Mouse (Mus musculus): ENCODE results near the gene Olfr450.

The Olfr450 gene

GRCm38 (mm10) chr6:42811639-42812038 is at the start of gene Olfr450:
Gene Olfr450 (plus strand): TSS chr6:42811939.
- DNase-seq = no peak

DNA sequence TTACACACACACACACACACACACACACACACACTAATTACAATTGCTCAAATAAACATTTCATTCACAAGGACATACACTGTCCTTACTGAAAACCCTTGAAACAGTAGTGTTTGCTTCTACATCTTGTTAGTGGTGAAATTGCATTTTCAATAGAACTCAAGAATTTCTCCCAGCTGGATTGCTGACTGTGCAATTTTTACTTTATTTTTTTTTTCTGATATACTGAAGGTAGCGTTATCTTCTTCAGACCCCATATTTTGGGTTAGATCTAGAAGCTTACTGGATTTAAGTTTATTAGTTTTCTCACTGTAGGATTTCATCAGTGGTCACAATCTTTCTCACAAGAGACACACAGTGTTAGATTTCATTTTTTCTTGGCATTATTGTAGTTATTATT is 34.7 kb upstream of the Olfr450 start:
- no peak for DNase-seq

DNA sequence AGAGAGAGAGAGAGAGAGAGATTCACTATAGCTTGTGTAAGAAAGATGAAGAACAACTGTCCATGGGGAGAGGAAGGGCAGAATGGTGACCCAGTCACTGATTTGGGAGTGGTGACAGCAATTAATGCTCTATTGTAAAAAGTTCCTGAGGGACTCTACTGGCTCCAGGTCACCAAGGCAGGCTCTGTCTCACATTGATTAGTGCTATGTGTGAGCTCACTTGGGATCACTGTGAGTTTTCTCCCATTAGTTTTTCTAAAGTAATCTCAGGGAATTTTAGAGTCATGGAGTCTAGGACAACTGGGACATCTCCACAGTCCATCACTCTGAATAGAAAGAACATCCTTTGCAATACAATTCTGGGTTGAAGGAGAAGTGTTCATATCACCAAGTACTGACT is 26.9 kb upstream of the Olfr450 start, which contains the start of gene Olfr452:
TSS of gene Olfr452 (plus strand) at position 301 of the 400 bp plus-strand sequence.
- no peak for DNase-seq

DNA sequence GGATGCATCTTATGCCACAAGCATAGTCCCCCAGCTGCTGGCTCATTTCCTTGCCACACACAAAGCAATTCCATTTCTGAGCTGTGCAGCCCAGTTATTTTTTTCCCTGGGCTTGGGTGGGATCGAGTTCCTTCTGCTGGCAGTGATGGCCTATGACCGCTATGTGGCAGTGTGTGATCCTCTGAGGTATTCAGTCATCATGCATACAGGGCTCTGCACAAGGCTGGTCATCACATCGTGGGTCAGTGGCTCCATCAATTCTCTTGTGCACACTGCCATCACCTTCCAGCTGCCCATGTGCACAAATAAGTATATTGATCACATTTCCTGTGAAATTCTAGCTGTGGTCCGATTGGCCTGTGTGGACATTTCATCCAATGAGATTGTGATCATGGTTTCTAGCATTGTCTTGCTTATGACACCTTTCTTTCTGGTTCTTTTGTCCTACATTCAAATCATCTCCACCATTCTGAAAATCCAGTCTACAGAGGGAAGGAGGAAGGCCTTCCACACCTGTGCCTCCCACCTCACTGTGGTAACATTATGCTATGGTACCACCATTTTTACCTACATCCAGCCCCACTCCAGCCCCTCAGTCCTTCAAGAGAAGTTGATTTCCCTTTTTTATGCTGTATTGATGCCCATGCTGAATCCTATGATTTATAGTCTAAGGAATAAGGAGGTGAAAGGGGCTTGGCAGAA is 21.3 kb upstream of the Olfr450 start:
- DNase-seq = no peak

DNA sequence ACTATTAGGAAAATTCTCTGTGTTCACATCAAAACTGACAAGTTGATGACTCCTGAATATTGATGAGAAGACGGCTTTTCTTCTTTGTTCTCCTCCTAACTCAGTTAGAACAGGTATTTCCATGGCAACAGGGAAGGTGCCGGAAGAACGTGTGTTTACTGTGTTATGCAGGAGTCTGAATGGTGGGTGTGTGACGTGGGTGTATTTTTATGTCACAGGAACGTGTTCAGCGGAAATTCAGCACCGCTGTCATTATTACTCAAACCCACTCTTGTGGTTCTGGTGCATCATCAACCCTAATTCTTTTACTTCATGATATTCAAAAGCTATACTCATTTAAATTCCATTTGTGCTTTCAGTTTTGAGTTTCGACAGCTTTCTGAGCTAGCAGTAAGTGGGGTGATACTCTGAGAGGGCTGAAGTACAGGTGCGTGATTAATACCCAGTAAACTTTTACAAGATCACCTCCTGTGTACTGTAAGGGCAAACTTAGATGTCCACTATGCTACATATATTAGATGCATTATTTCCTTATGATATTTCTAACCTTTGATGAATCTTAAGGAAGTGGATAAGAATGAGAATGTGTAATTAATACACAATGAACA is 20.7 kb upstream of the Olfr450 start:
- DNase-seq = no peak

DNA sequence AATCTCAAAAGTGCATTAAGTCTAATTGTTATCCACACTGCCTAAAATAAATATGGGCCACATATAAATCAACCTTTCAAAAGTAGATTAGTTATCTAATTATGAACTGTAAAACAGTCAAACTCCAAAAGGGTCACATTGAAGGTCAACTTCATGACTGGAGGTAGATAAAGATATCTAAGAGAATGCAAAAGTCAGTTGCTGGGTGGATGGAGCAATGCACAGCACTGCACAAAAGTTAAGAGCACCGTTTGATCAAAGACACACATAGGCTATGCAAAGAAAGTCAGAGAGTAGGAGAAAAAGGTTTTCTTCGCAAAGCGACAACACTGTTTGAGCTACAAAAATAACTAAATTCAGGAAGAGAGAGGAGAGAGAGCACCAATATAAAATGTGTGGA is 16.8 kb upstream of the Olfr450 start:
- DNase-seq = no peak

DNA sequence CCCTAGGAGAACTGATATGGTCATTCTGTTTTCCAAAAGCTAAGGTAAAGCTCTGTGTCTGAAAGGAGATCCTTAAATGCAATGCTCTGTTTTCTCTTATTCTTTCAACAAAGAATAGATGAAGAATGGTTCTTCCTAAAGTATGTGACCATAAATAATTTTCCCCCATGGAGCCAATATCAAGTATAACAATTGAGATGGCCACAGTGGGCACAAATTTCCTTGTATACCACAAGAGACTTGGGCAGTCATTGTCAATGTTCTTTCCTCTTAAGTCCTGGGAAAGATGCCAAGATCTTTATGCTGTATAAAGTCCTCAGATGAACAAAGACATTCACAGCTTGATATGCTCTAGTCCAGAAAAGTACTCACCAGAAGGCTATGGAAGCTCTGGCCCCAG is 22.3 kb downstream of the Olfr450 start, which contains the start of gene Olfr449:
TSS of gene Olfr449 (plus strand) at position 301 of the 400 bp plus-strand sequence.
- DNase-seq = no peak

DNA sequence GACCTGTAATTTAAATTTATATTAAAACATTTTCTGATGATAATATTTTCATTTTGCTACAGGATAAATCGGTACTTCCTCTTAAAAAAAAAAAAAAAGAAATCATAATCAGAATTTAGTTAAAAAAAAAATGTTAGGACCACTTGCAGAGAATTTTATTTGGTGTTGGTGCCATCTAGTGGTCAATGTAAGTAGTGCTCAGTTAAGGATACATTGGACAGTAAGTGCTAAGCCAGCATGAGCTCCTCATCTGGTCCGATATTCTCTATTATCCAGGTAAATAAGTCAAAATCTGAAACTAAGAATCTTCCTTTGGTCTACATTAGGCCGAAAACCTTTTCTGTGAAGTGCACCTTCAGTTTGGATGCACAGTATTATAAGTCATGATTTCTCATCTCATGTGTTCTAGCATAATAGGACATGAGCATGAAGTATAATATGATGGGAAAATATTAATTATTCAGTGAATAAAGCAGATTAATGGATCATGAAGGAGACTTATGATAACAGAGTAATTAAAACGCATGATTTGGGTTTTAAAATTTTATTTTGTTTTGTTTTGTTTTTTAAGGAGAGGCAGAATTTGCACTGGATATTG is 48.6 kb downstream of the Olfr450 start:
- DNase-seq = peak; percentile 4

All from right cerebral cortex, postnatal 14 days (tissue).